Mouse (Mus musculus) cortical plate, adult 2 months (tissue): ENCODE measurements around the gene Cldn5.

ENCODE experiments used
- CTCF ChIP-seq: fragments of 200-500 bp; IDR thresholded peaks from 2 replicates; pipeline ENCODE4 v1.5.1; 2011; ENCODE audit warnings: mild to moderate bottlenecking, control low read depth, low read length; ENCODE audit not compliant: insufficient read depth; ENCODE audit errors: extremely low read depth
- POLR2A ChIP-seq: fragments of 200-500 bp; IDR thresholded peaks from 2 replicates; pipeline ENCODE4 v1.6.1; 2011; ENCODE audit warnings: mild to moderate bottlenecking, low read length, control low read depth; ENCODE audit not compliant: insufficient read depth; ENCODE audit errors: extremely low read depth

DNA sequence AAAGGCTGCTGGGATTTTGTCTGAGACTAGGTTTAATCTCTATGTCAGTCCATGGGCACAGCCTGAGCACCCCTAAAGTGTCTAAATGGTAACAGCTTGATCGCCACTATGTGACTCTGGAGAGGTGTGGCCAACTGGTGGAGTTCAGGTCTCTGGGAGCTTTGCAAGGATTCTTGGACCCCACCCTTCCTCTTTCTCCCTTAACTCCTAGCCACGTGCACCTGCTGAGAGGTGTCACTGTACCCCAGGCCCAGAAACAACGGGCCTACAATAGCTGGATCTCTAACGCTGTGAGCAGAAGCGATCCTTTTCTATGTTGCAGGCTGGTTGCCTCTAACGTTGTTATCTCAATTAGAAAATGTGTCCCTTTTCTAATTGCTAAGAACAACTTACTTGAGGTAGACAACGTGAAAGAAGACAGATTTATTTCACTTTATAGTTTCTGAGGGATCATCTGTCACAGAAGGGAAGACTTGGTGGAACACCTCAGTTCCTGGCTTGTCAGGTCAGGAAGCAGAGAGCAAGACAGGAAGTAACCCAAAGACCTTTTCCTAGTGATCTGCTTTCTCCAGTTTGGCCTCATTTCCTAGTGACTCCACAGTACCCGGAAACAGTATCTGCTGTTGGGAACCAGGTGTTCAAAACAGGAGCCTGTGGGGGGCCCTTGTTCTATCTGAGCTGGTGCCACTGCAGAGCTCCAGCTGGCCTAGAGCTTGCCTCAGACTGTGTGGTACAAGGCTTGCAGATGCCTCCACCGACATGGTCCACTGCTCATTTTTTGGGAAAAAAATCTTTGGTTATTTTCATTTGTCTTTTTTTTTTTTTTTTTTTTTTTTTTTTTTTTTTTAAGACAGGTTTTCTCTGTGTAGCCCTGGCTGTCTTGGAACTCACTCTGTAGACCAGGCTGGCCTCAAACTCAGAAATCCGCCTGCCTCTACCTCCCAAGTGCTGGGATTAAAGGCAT lies 48.8 kb upstream of the Cldn5 start:
- TF ChIP-seq POLR2A (no peak), CTCF (no peak)
